Mouse (Mus musculus): ENCODE results near the gene Olfr1196.
"Not testable (repeated sequence)": the region's sequence is repeated elsewhere in the genome, so short reads cannot be mapped to it uniquely, and the experiment has no call there.

Olfr1196 gene

DNA sequence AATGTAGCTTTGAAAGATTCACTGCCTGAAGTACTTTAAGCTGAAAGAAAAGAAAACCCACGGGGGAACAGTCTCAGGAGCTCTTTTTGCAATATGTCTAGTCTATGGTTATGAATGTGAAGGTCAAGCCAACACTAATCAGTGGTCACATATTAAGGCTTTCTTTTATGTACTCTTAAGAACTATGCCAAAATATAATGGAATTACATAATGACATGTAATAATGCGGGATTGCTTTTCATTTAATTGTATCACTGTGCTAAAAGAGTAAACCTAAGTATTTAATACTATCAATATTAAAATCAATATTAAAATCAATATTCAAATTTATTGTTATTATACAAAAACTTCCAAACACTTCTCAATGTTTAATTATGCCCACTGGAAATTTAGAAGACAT is at the start of gene Olfr1196:
Olfr1196 (minus strand) TSS at position 101 of the 400 bp plus-strand sequence.
- ChIA-PET POLR2A (no interaction called here), CTCF (no interaction called here)

GRCm38 (mm10) chr2:88751270-88751669 is 46.9 kb upstream of the Olfr1196 start, which contains the start of gene Olfr1198:
Gene Olfr1198, minus strand, starts transcription at chr2:88751370.
- ChIA-PET CTCF (no interaction called here), POLR2A (no interaction called here)

- ChIA-PET CTCF (no interaction called here), POLR2A (no interaction called here)
Measured at GRCm38 (mm10) chr2:88743379-88743778, 39.0 kb upstream of the Olfr1196 start.

DNA sequence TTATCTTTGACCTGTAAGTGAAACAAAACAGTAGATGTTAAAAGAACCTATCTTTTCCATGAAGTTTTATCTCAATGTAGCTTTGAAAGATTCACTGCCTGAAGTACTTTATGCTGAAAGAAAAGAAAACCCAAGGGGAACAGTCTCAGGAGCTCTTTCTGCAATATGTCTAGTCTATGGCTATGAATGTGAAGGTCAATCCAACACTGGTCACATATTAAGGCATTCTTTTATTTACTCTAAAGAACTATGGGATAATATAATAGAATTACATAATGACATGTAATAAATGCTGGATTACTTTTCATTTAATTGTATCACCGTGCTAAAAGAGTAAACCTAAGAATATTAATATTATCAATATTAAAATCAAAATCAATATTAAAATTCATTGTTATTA is 27.9 kb upstream of the Olfr1196 start, which contains the start of gene Olfr1197:
Olfr1197 (minus strand) TSS at position 101 of the 400 bp plus-strand sequence.
- POLR2A ChIA-PET: no interaction called here
- CTCF ChIA-PET: no interaction called here

GRCm38 (mm10) chr2:88689087-88689486 is 15.3 kb downstream of the Olfr1196 start, which contains the start of gene Olfr1195:
Gene Olfr1195, minus strand, starts transcription at chr2:88689187.
- ChIA-PET CTCF (no interaction called here), POLR2A (no interaction called here)

DNA sequence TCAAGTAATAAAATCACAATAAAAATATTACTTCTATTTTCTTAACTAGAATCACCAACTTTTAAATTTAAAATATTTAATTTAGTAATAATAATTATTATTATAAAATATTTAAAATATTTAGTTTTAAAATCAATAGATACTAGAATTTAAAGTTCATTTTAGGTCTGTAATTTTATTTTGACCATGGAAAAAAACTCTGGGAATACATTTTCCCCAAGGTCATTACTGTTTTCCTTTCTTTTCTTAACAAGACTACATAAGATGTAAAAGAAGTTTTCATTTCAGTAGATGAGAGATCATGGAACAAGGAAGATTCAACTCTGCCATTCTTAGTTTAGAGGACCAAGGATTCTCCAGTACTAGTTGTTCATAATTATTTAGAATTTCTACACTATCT is 29.1 kb downstream of the Olfr1196 start, which contains the start of gene Olfr1193:
Olfr1193 (plus strand) TSS at position 301 of the 400 bp plus-strand sequence.
- POLR2A ChIA-PET: not testable (repeated sequence)

GRCm38 (mm10) chr2:88648209-88648608 is 56.2 kb downstream of the Olfr1196 start, which contains the start of gene Olfr1192-ps1:
Gene Olfr1192-ps1, plus strand, starts transcription at chr2:88648509.
- POLR2A ChIA-PET: no interaction called here
- CTCF ChIA-PET: no interaction called here

More for the DNA sequence above, 29.1 kb downstream of the Olfr1196 start, which contains the start of gene Olfr1193:
- CTCF ChIA-PET: not testable (repeated sequence)

All from embryonic stem cell, embryonic (primary cell).